Mouse (Mus musculus): ENCODE data around the gene Rpf2. TPM values are rescaled to one million over a fixed set of nuclear protein-coding genes. Genes with fewer than 3 reads are reported as not detected.

Rpf2 gene
- polyA plus RNA-seq, 1 experiment = 20.5 TPM

Other genes with a start within 250 kb of the Rpf2 start
- gene Mfsd4b1, start 221.8 kb downstream of the Rpf2 start, polyA plus RNA-seq (2012; rRNA removed) = 0.40 and 0.48 TPM in 2 replicates
- 2.6 and 3.0 TPM in 2 replicates for gene Slc16a10, start 104.8 kb downstream of the Rpf2 start, polyA plus RNA-seq (2012; rRNA removed)
- 39.6 and 48.8 TPM in 2 replicates for gene Gtf3c6, start 11.1 kb upstream of the Rpf2 start, polyA plus RNA-seq (2012; rRNA removed)
- gene Amd1, start 55.1 kb upstream of the Rpf2 start, polyA plus RNA-seq (2012; rRNA removed) = 89.3 and 96.4 TPM in 2 replicates
- gene Cdk19, start 92.5 kb upstream of the Rpf2 start, polyA plus RNA-seq (2012; rRNA removed) = 30.9 and 33.5 TPM in 2 replicates

Data from frontal cortex, adult 2 months (tissue).